Mouse (Mus musculus): ENCODE results near the gene Cryz.
"Not testable (repeated sequence)": the region's sequence is repeated elsewhere in the genome, so short reads cannot be mapped to it uniquely, and the experiment has no call there.

Cryz gene

GRCm38 (mm10) chr3:154607896-154608295 is 11.4 kb downstream of the Cryz start:
- DNase-seq (ENCODE audit: low read depth, low spot score): no peak

- DNase-seq (ENCODE audit: low read depth, low spot score): no peak
These were observed 15.4 kb downstream of the Cryz start for GRCm38 (mm10) chr3:154611888-154612287.

- DNase-seq (ENCODE audit: low read depth, low spot score): no peak
These were observed 18.3 kb downstream of the Cryz start for GRCm38 (mm10) chr3:154614771-154615170.

- DNase-seq (ENCODE audit: low read depth, low spot score): no peak
These were observed 18.8 kb downstream of the Cryz start for GRCm38 (mm10) chr3:154615304-154615703.

- no peak for DNase-seq (ENCODE audit: low read depth, low spot score)
These were observed 19.6 kb downstream of the Cryz start for GRCm38 (mm10) chr3:154616106-154616505.

- no peak for DNase-seq (ENCODE audit: low read depth, low spot score)
These were observed 31.8 kb downstream of the Cryz start for GRCm38 (mm10) chr3:154628284-154628683.

- not testable (repeated sequence) for DNase-seq (ENCODE audit: low read depth, low spot score)
These were observed 34.8 kb downstream of the Cryz start for GRCm38 (mm10) chr3:154631281-154631680.

GRCm38 (mm10) chr3:154633091-154633490 is 36.6 kb downstream of the Cryz start:
- DNase-seq (ENCODE audit: low read depth, low spot score): no peak

- no peak for DNase-seq (ENCODE audit: low read depth, low spot score)
These were observed 50.3 kb downstream of the Cryz start for GRCm38 (mm10) chr3:154646638-154647442.

- no peak for DNase-seq (ENCODE audit: low read depth, low spot score)
These were observed 50.9 kb downstream of the Cryz start for GRCm38 (mm10) chr3:154647443-154647780.

- DNase-seq (ENCODE audit: low read depth, low spot score): no peak
These were observed 53.1 kb downstream of the Cryz start for GRCm38 (mm10) chr3:154649411-154650285.

GRCm38 (mm10) chr3:154651192-154651821 is 54.8 kb downstream of the Cryz start:
- DNase-seq (ENCODE audit: low read depth, low spot score): peak; percentile 80

- no peak for DNase-seq (ENCODE audit: low read depth, low spot score)
These were observed 56.3 kb downstream of the Cryz start for GRCm38 (mm10) chr3:154652581-154653420.

- DNase-seq (ENCODE audit: low read depth, low spot score): no peak
These were observed 56.9 kb downstream of the Cryz start for GRCm38 (mm10) chr3:154653454-154653853.

- no peak for DNase-seq (ENCODE audit: low read depth, low spot score)
These were observed 57.8 kb downstream of the Cryz start for GRCm38 (mm10) chr3:154654284-154654683.

- DNase-seq (ENCODE audit: low read depth, low spot score): no peak
These were observed 58.4 kb downstream of the Cryz start for GRCm38 (mm10) chr3:154654901-154655300.

GRCm38 (mm10) chr3:154655711-154656110 is 59.2 kb downstream of the Cryz start:
- DNase-seq (ENCODE audit: low read depth, low spot score): no peak

- DNase-seq (ENCODE audit: low read depth, low spot score): no peak
These were observed 67.0 kb downstream of the Cryz start, which contains the start of gene Erich3 for GRCm38 (mm10) chr3:154663545-154663944. Gene Erich3, plus strand, starts transcription at chr3:154663859.

GRCm38 (mm10) chr3:154663976-154664581 is 67.6 kb downstream of the Cryz start:
- DNase-seq (ENCODE audit: low read depth, low spot score): peak; percentile 85

- no peak for DNase-seq (ENCODE audit: low read depth, low spot score)
These were observed 68.1 kb downstream of the Cryz start for GRCm38 (mm10) chr3:154664636-154665035.

- DNase-seq (ENCODE audit: low read depth, low spot score): peak; percentile 79
These were observed 72.0 kb downstream of the Cryz start for GRCm38 (mm10) chr3:154668485-154668884.
